Mouse (Mus musculus): ENCODE measurements around the gene Krt90. TPM values are rescaled to one million over a fixed set of nuclear protein-coding genes. Genes with fewer than 3 reads are reported as not detected.
"Not testable (repeated sequence)": the region's sequence is repeated elsewhere in the genome, so short reads cannot be mapped to it uniquely, and the experiment has no call there.

Krt90 gene
- polyA plus RNA-seq, 1 experiment from 2014 or later: 0.16 TPM

DNA sequence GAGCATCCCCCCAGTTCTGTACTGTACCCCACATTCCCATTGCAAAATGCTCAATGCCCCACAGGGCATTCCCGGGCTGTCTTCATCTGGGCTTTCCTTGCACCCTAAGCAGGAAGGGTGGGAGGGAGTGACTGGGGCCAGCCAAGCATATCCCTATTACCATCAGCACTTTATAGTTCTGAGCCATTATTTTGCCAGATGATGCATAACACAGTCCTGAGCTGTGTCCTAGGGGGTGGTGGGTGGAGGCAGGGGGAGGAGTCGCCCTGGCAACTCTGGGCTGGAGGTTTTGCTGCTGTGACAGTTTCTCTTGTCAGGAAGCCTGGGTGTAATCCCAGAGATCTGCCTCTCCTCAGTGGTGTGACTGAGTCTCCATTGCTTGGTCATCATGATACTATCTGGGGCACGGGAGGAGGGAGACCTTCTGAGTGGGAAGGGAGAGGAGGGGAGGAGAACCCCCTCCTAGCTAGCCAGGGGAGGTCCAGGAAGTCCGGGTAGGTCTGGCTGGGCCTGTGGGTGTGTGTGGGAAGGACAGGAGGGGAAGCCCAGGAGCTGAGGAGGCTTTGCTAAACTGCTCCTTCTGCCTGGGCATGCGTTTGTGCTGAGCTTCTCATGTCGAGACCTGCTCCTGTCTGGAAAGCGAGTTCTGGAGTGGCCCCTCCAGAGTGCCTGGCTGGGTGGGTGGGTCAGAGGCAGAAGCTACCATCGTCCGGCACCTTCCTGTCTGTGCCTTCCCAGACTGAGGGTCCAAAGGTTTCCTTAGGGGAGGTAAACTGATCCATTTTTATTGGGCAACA lies 26.5 kb downstream of the Krt90 start:
- Histone ChIP-seq H3K4me1 (ENCODE audit: control insufficient read depth, insufficient read depth, low read length) (no peaks in the 10 kb centered on the region), H3K4me2 (no peak overlapping the region), H3K4me3 (ENCODE audit: low read depth, low read length) (no peak overlapping the region), H3K9me3 (replicated peaks; ENCODE audit: control insufficient read depth, low read length) (no peaks in the 10 kb centered on the region), H3K9ac (ENCODE audit: low read depth, low read length) (no peak overlapping the region), H3K36me3 (ENCODE audit: control insufficient read depth, insufficient read depth, low read length) (no peaks in the 10 kb centered on the region), H3K27me3 (ENCODE audit: control insufficient read depth, insufficient read depth, low read length) (peaks cover 7% of the 10 kb centered on the region; the same call in 1 of the 2 replicates), H3K27ac (ENCODE audit: low read depth, low read length) (no peak overlapping the region)
- 56% methylated on average over 9 of the region's 9 CpGs for WGBS (ENCODE audit: insufficient replicate concordance)
- ATAC-seq (replicated peaks; ENCODE audit: insufficient number of reproducible peaks, low FRiP score, low TSS enrichment): no peak

DNA sequence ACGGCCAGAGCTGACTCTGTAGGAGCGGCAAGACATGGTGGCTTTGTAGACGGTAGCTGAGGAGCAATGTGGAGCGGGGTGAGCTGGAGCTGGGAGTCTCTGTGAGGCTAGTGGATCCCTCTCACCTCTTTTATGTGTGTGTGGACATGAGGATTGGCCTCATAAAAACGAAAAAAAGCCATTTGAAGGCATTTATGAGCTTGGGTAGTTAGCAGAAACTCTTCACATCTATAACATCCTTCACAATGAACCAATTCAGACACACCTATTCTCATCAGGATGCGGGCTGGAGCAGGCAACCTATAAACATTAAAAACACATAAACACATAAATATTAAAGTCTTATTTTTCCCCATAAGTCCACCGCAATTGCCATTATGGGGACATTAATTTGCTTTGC lies 30.0 kb downstream of the Krt90 start, which contains the start of gene Krt84:
Gene Krt84, minus strand, starts transcription at position 101 of the 400 bp plus-strand sequence.
- no peak for ATAC-seq (replicated peaks; ENCODE audit: insufficient number of reproducible peaks, low FRiP score, low TSS enrichment)
- 77% methylated on average over 7 of the region's 7 CpGs for WGBS (ENCODE audit: insufficient replicate concordance)

DNA sequence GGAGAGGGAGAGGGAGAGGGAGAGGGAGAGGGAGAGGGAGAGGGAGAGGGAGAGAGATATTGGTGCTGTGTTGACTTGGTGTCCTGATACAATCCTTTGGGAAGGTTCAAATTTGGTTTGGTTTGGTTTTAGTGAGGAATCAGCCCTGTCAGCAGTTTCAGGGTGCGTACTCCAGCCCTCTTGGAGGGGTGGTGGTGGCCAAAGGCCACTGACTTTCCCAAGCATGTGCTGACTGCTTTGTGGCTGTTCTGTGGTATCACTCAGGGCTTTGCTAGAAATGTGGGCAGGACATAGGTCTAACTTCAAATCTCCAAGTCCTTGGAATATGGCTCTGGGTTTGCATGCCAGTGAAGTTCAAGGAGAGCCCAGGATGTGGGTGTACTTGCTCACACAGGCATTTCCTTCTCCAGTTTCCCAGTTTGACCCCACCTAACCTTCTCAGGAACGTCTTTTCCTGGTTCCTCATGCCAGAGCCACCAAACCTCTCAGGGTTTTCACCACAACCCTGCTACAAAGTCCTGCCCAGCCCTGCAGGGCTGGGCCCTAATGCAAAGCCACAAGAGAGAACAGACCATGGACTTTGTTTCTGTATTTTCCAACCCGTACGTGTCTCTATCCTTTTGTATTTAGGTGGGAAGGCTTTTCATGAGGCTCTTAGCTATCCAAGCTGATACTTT lies 40.1 kb downstream of the Krt90 start:
- Histone ChIP-seq H3K27ac (ENCODE audit: low read depth, low read length) (no peak overlapping the region), H3K4me3 (ENCODE audit: low read depth, low read length) (no peak overlapping the region)
- WGBS (ENCODE audit: insufficient replicate concordance): 67% methylated on average over 4 of the region's 4 CpGs

More for the DNA sequence above, 30.0 kb downstream of the Krt90 start, which contains the start of gene Krt84:
- Histone ChIP-seq H3K36me3 (ENCODE audit: control insufficient read depth, insufficient read depth, low read length) (no peaks in the 10 kb centered on the region), H3K27me3 (ENCODE audit: control insufficient read depth, insufficient read depth, low read length) (peaks cover 7% of the 10 kb centered on the region; the same call in 1 of the 2 replicates), H3K4me2 (no peak within 1 kb of the TSS), H3K4me1 (ENCODE audit: control insufficient read depth, insufficient read depth, low read length) (no peaks in the 10 kb centered on the region), H3K9me3 (replicated peaks; ENCODE audit: control insufficient read depth, low read length) (no peaks in the 10 kb centered on the region), H3K4me3 (ENCODE audit: low read depth, low read length) (no peak within 1 kb of the TSS), H3K9ac (ENCODE audit: low read depth, low read length) (no peak within 1 kb of the TSS), H3K27ac (ENCODE audit: low read depth, low read length) (no peak within 1 kb of the TSS)

DNA sequence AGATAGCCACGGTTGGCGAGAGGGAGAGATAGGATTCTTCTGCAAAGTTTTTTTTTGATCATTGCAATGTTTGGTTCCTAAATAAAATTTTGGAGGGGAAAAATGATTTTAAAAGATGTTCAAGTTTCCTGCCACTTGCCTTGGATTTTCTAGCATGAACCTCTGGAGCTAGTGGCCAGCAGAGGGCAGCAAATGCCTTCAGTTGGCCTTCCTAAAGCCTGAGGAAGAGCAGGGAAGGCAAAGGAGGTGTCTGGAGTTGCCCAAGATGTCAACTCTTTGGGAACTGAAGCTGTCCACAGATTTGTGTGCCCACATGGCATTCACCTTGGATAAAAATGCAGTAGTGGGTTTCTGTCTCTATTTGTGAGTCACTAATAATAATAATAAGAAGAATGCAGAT lies 43.0 kb downstream of the Krt90 start:
- Histone ChIP-seq H3K27me3 (ENCODE audit: control insufficient read depth, insufficient read depth, low read length) (peaks cover 19% of the 10 kb centered on the region), H3K36me3 (ENCODE audit: control insufficient read depth, insufficient read depth, low read length) (no peaks in the 10 kb centered on the region), H3K4me1 (ENCODE audit: control insufficient read depth, insufficient read depth, low read length) (no peaks in the 10 kb centered on the region), H3K9me3 (replicated peaks; ENCODE audit: control insufficient read depth, low read length) (no peaks in the 10 kb centered on the region), H3K4me2 (no peak overlapping the region), H3K27ac (ENCODE audit: low read depth, low read length) (no peak overlapping the region), H3K9ac (ENCODE audit: low read depth, low read length) (no peak overlapping the region), H3K4me3 (ENCODE audit: low read depth, low read length) (no peak overlapping the region)
- 13% methylated on average over 2 of the region's 2 CpGs for WGBS (ENCODE audit: insufficient replicate concordance)
- no peak for ATAC-seq (replicated peaks; ENCODE audit: insufficient number of reproducible peaks, low FRiP score, low TSS enrichment)

More for the DNA sequence above, 40.1 kb downstream of the Krt90 start:
- H3K4me1 ChIP-seq (ENCODE audit: control insufficient read depth, insufficient read depth, low read length): no peaks in the 10 kb centered on the region
- H3K9ac ChIP-seq (ENCODE audit: low read depth, low read length): no peak overlapping the region
- no peaks in the 10 kb centered on the region for H3K9me3 ChIP-seq (replicated peaks; ENCODE audit: control insufficient read depth, low read length)
- H3K27me3 ChIP-seq (ENCODE audit: control insufficient read depth, insufficient read depth, low read length): peaks cover 23% of the 10 kb centered on the region
- ATAC-seq (replicated peaks; ENCODE audit: insufficient number of reproducible peaks, low FRiP score, low TSS enrichment): no peak
- H3K36me3 ChIP-seq (ENCODE audit: control insufficient read depth, insufficient read depth, low read length): no peaks in the 10 kb centered on the region
- H3K4me2 ChIP-seq: no peak overlapping the region

DNA sequence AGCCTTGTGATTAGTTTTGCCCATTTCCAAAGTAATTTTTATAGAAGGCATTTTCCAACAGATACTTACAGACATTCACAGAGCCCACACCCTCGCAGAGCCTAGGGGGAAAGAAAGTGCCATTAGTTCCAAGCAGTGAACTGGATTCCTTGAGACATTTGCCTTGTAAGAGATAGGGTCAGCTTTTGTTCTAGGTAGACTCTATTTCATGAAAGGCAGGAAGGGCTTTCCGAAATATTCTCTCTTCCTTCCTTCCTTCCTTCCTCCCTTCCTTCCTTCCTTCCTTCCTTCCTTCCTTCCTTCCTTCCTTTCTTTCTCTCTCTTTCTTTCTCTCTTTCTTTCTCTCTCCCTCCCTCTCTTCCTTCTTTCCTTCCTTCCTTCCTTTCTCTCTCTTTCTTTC lies 45.6 kb downstream of the Krt90 start, which contains the start of gene Gm49425:
Gene Gm49425, minus strand, starts transcription at position 101 of the 400 bp plus-strand sequence.
- H3K9me3 ChIP-seq (replicated peaks; ENCODE audit: control insufficient read depth, low read length); H3K4me2 ChIP-seq; H3K27ac ChIP-seq (ENCODE audit: low read depth, low read length); ATAC-seq (replicated peaks; ENCODE audit: insufficient number of reproducible peaks, low FRiP score, low TSS enrichment); H3K9ac ChIP-seq (ENCODE audit: low read depth, low read length); H3K36me3 ChIP-seq (ENCODE audit: control insufficient read depth, insufficient read depth, low read length); H3K4me3 ChIP-seq (ENCODE audit: low read depth, low read length); H3K4me1 ChIP-seq (ENCODE audit: control insufficient read depth, insufficient read depth, low read length): not testable (repeated sequence)
- 67% methylated on average over 2 of the region's 2 CpGs for WGBS (ENCODE audit: insufficient replicate concordance)
- H3K27me3 ChIP-seq (ENCODE audit: control insufficient read depth, insufficient read depth, low read length): peaks cover 15% of the 10 kb centered on the region

DNA sequence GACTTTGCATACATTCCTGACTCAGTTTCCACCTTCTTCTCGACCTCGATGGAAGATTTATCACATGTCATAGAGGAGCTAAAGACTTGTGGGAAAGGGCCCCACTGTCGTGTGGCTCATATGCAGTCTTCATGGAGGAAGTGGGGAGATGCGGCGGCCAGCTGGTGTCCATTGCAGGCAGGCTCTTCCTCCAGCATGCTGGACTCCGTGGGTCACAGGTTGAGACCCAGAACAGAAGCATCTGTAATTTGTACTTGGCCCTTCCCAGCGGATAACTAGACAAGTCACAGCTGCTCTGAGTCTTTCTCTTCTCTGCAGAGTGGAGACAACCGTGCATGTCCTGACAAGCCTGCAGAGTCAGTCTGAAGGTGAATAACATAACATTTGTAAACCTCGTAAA lies 54.5 kb downstream of the Krt90 start:
- WGBS (ENCODE audit: insufficient replicate concordance): 72% methylated on average over 9 of the region's 9 CpGs
- no peak overlapping the region for H3K9ac ChIP-seq (ENCODE audit: low read depth, low read length)
- H3K9me3 ChIP-seq (replicated peaks; ENCODE audit: control insufficient read depth, low read length): no peaks in the 10 kb centered on the region
- H3K4me1 ChIP-seq (ENCODE audit: control insufficient read depth, insufficient read depth, low read length): no peaks in the 10 kb centered on the region
- no peaks in the 10 kb centered on the region for H3K27me3 ChIP-seq (ENCODE audit: control insufficient read depth, insufficient read depth, low read length)
- no peak overlapping the region for H3K27ac ChIP-seq (ENCODE audit: low read depth, low read length)
- no peak for ATAC-seq (replicated peaks; ENCODE audit: insufficient number of reproducible peaks, low FRiP score, low TSS enrichment)
- no peak overlapping the region for H3K4me2 ChIP-seq
- no peak overlapping the region for H3K4me3 ChIP-seq (ENCODE audit: low read depth, low read length)
- no peaks in the 10 kb centered on the region for H3K36me3 ChIP-seq (ENCODE audit: control insufficient read depth, insufficient read depth, low read length)

DNA sequence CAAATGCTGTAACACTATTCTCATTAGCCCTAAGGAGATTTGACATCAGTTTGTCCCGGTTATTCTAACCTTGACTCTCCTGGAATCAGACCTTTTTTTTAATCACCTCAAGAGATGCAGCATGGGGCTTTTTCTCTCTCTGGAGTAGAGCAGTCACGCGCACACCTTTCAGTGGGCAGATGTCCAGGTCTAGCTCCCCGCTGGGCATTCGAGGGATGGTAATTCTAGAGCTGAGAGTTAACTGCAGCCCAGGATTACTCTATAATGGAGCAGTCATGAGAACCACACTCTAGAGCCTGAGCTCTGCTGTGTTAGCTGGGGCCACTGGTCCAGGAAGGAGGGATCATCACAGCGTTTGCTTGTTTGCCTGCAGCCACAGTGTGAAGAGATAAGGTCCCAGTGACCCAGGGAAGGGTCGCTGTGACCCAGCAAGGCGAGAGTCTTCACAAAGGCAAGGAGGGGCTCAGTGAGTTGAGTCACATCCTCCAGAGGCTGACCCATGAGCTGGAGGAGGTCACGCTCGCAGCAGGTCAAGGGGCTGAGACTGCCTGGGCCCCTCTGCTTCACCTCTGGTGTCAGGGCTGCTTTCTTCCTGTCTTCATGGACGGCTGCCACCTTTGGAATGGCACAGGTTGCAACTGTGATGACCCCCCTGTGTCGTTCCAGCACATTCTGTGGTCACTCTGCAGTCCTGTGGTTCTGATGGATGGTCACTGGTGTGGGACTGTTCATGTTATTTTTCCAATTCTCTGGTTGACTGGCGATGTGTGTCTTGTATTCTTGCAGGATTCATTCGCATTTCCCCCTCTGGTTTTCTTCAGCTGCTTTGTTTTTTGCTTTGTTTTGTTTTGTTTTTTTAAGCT lies 55.6 kb downstream of the Krt90 start:
- no peak for ATAC-seq (replicated peaks; ENCODE audit: insufficient number of reproducible peaks, low FRiP score, low TSS enrichment)
- no peak overlapping the region for H3K27ac ChIP-seq (ENCODE audit: low read depth, low read length)
- H3K36me3 ChIP-seq (ENCODE audit: control insufficient read depth, insufficient read depth, low read length): no peaks in the 10 kb centered on the region
- no peaks in the 10 kb centered on the region for H3K9me3 ChIP-seq (replicated peaks; ENCODE audit: control insufficient read depth, low read length)
- WGBS (ENCODE audit: insufficient replicate concordance): 42% methylated on average over 14 of the region's 14 CpGs
- H3K4me3 ChIP-seq (ENCODE audit: low read depth, low read length): no peak overlapping the region
- H3K9ac ChIP-seq (ENCODE audit: low read depth, low read length): no peak overlapping the region
- no peaks in the 10 kb centered on the region for H3K4me1 ChIP-seq (ENCODE audit: control insufficient read depth, insufficient read depth, low read length)
- H3K4me2 ChIP-seq: no peak overlapping the region
- H3K27me3 ChIP-seq (ENCODE audit: control insufficient read depth, insufficient read depth, low read length): no peaks in the 10 kb centered on the region

Measured in heart, embryonic 11.5 days (tissue).